Mouse (Mus musculus) kidney, adult 18-20 months (tissue): ENCODE measurements around the gene Erbb2.
A peak's percentile ranks its signal among the peaks of the same experiment; 100 is the strongest.

Experiments
- DNase-seq: peaks from one replicate; pipeline ENCODE4 v3.0.0; 2021

The Erbb2 gene

GRCm38 (mm10) chr11:98386596-98386995, 25.7 kb upstream of the Erbb2 start:
- no peak for DNase-seq

GRCm38 (mm10) chr11:98387056-98387577, 25.2 kb upstream of the Erbb2 start:
- DNase-seq: no peak

- peak; percentile 33 for DNase-seq
Measured at GRCm38 (mm10) chr11:98388282-98388681, 24.0 kb upstream of the Erbb2 start.

- peak; percentile 72 for DNase-seq
Measured at GRCm38 (mm10) chr11:98389221-98389780, 23.0 kb upstream of the Erbb2 start.

GRCm38 (mm10) chr11:98390141-98390540, 22.1 kb upstream of the Erbb2 start:
- DNase-seq: no peak

GRCm38 (mm10) chr11:98392034-98392433, 20.2 kb upstream of the Erbb2 start:
- no peak for DNase-seq

GRCm38 (mm10) chr11:98392645-98393044, 19.6 kb upstream of the Erbb2 start:
- DNase-seq: no peak

GRCm38 (mm10) chr11:98393317-98393716, 19.0 kb upstream of the Erbb2 start:
- DNase-seq: no peak

- DNase-seq: peak; percentile 38
Measured at GRCm38 (mm10) chr11:98394301-98394700, 18.0 kb upstream of the Erbb2 start.

GRCm38 (mm10) chr11:98395041-98395440, 17.2 kb upstream of the Erbb2 start:
- DNase-seq: peak; percentile 78

- DNase-seq: no peak
Measured at GRCm38 (mm10) chr11:98397946-98398345, 14.3 kb upstream of the Erbb2 start.

- DNase-seq: peak; percentile 91
Measured at GRCm38 (mm10) chr11:98400161-98400726, 12.0 kb upstream of the Erbb2 start, which contains the start of gene Pgap3. Gene Pgap3 (minus strand): TSS chr11:98400490.

- peak; percentile 63 for DNase-seq
Measured at GRCm38 (mm10) chr11:98400816-98401215, 11.5 kb upstream of the Erbb2 start.

- no peak for DNase-seq
Measured at GRCm38 (mm10) chr11:98406621-98407020, 5.6 kb upstream of the Erbb2 start.

- peak; percentile 86 for DNase-seq
Measured at GRCm38 (mm10) chr11:98408872-98409271, 3.4 kb upstream of the Erbb2 start.

- peak; percentile 64 for DNase-seq
Measured at GRCm38 (mm10) chr11:98409341-98409822, 2.9 kb upstream of the Erbb2 start.

GRCm38 (mm10) chr11:98412797-98413301, 579 bp downstream of the Erbb2 start:
- DNase-seq: no peak

- DNase-seq: peak; percentile 50
Measured at GRCm38 (mm10) chr11:98413731-98414130, 1.5 kb downstream of the Erbb2 start.

GRCm38 (mm10) chr11:98414162-98414561, 1.9 kb downstream of the Erbb2 start:
- DNase-seq: peak; percentile 39

GRCm38 (mm10) chr11:98417074-98417473, 4.8 kb downstream of the Erbb2 start:
- no peak for DNase-seq

GRCm38 (mm10) chr11:98418273-98418672, 6.0 kb downstream of the Erbb2 start:
- DNase-seq: no peak

- DNase-seq: peak; percentile 82
Measured at GRCm38 (mm10) chr11:98418939-98419547, 6.8 kb downstream of the Erbb2 start.

- peak; percentile 50 for DNase-seq
Measured at GRCm38 (mm10) chr11:98426592-98426991, 14.3 kb downstream of the Erbb2 start.

GRCm38 (mm10) chr11:98428436-98428835, 16.2 kb downstream of the Erbb2 start:
- no peak for DNase-seq
